Mouse (Mus musculus) MEL (cell line): ENCODE measurements around the gene Ttc9c. TPM values are rescaled to one million over a fixed set of nuclear protein-coding genes. Genes with fewer than 3 reads are reported as not detected.

Experiments
- DNase-seq: peaks from one replicate; pipeline ENCODE4 v3.0.0; 2011; ENCODE audit warnings: low read depth, low spot score
- H3K27ac ChIP-seq: 2 replicates; pipeline ENCODE4 v1.5.1; 2012; ENCODE audit warnings: low read depth, mild to moderate bottlenecking, control low read depth, low read length, moderate library complexity; ENCODE audit not compliant: control insufficient read depth
- H3K27me3 ChIP-seq, 2 experiments: fragments of 150-350 bp in 1 of 2; sonication (generic) in 1 of 2; 2 replicates each; pipeline ENCODE4 v1.6.1; 2012; ENCODE audit warnings: low read length in 2 of 2, mild to moderate bottlenecking in 2 of 2, improper control_type of control experiment in 1 of 2, moderate library complexity in 1 of 2; ENCODE audit not compliant: insufficient read depth in 2 of 2, control insufficient read depth in 1 of 2
- H3K36me3 ChIP-seq, 2 experiments: 2 replicates each; pipeline ENCODE4 v1.6.1; 2012 to 2014; ENCODE audit warnings: low read length in 2 of 2, improper control_type of control experiment in 1 of 2, inconsistent platforms in 1 of 2, mild to moderate bottlenecking in 1 of 2; ENCODE audit not compliant: insufficient read depth in 2 of 2, control insufficient read depth in 1 of 2
- H3K4me1 ChIP-seq, 2 experiments: fragments of 150-350 bp in 1 of 2; sonication (generic) in 1 of 2; 2 replicates each; pipeline ENCODE4 v1.6.1; 2012; ENCODE audit warnings: low read length in 2 of 2, improper control_type of control experiment in 1 of 2, mild to moderate bottlenecking in 1 of 2; ENCODE audit not compliant: insufficient read depth in 2 of 2, control insufficient read depth in 1 of 2
- H3K4me3 ChIP-seq, 2 experiments: fragments of 150-350 bp in 1 of 2; sonication (generic) in 1 of 2; 2 replicates each; pipeline ENCODE4 v1.5.1; 2012; ENCODE audit warnings: low read depth in 2 of 2, low read length in 2 of 2, mild to moderate bottlenecking in 2 of 2, moderate library complexity in 2 of 2, control low read depth in 1 of 2, improper control_type of control experiment in 1 of 2; ENCODE audit not compliant: control insufficient read depth in 1 of 2, insufficient read depth in 1 of 2
- H3K79me2 ChIP-seq: 2 replicates; pipeline ENCODE4 v1.6.1; 2012; ENCODE audit warnings: mild to moderate bottlenecking, low read length, moderate library complexity; ENCODE audit not compliant: control insufficient read depth, poor library complexity, insufficient read depth
- H3K9ac ChIP-seq: 2 replicates; pipeline ENCODE4 v1.6.1; 2012; ENCODE audit warnings: low read depth, mild to moderate bottlenecking, control low read depth, low read length, moderate library complexity; ENCODE audit not compliant: control insufficient read depth, poor library complexity, severe bottlenecking
- H3K9me3 ChIP-seq: fragments of 150-350 bp; sonication (generic); replicated peaks from 2 replicates; pipeline ENCODE4 v1.6.1; 2012; ENCODE audit warnings: mild to moderate bottlenecking, low read length, improper control_type of control experiment, moderate library complexity; ENCODE audit not compliant: insufficient read depth
- CHD1 ChIP-seq: IDR thresholded peaks from 2 replicates; pipeline ENCODE4 v1.6.1; 2012; ENCODE audit warnings: low read depth, mild to moderate bottlenecking, inconsistent platforms, low read length, improper control_type of control experiment
- CHD2 ChIP-seq: IDR thresholded peaks from 2 replicates; pipeline ENCODE4 v1.6.1; 2011; ENCODE audit warnings: low read length, improper control_type of control experiment
- CTCF ChIP-seq, 3 experiments: IDR thresholded peaks in 2 of 3; conservative IDR thresholded peaks in 1 of 3; 2 replicates each; pipeline ENCODE4 v1.5.1; 2011 to 2012; ENCODE audit warnings: low read length in 3 of 3, low read depth in 2 of 3, mild to moderate bottlenecking in 2 of 3, improper control_type of control experiment in 1 of 3, inconsistent platforms in 1 of 3, mixed read lengths in 1 of 3, moderate library complexity in 1 of 3; ENCODE audit not compliant: control insufficient read depth in 1 of 3, insufficient read depth in 1 of 3, poor library complexity in 1 of 3, severe bottlenecking in 1 of 3
- ELF1 ChIP-seq: IDR thresholded peaks from 2 replicates; pipeline ENCODE4 v1.6.1; 2014; ENCODE audit warnings: low read depth, mild to moderate bottlenecking, inconsistent platforms, low read length, improper control_type of control experiment, moderate library complexity
- ETS1 ChIP-seq: IDR thresholded peaks from 2 replicates; pipeline ENCODE4 v1.6.1; 2012; ENCODE audit warnings: low read depth, mild to moderate bottlenecking, inconsistent platforms, low read length, improper control_type of control experiment, moderate library complexity
- GABPA ChIP-seq: IDR thresholded peaks from 2 replicates; pipeline ENCODE4 v1.6.1; 2012; ENCODE audit warnings: low read depth, mild to moderate bottlenecking, inconsistent platforms, low read length, improper control_type of control experiment, moderate library complexity
- GATA1 ChIP-seq: IDR thresholded peaks from 2 replicates; pipeline ENCODE4 v1.6.1; 2011; ENCODE audit warnings: low read depth, low read length, improper control_type of control experiment
- JUND ChIP-seq: IDR thresholded peaks from 2 replicates; pipeline ENCODE4 v1.6.1; 2011; ENCODE audit warnings: low read depth, mild to moderate bottlenecking, improper control_type of control experiment, low read length
- MAX ChIP-seq: IDR thresholded peaks from 2 replicates; pipeline ENCODE4 v1.6.1; 2011; ENCODE audit warnings: low read length, improper control_type of control experiment
- MAZ ChIP-seq: IDR thresholded peaks from 2 replicates; pipeline ENCODE4 v1.6.1; 2012; ENCODE audit warnings: low read depth, mild to moderate bottlenecking, inconsistent platforms, low read length, improper control_type of control experiment
- MXI1 ChIP-seq: IDR thresholded peaks from 2 replicates; pipeline ENCODE4 v1.6.1; 2011; ENCODE audit warnings: mild to moderate bottlenecking, low read depth, low read length, improper control_type of control experiment
- MYB ChIP-seq: IDR thresholded peaks from 2 replicates; pipeline ENCODE4 v1.6.1; 2011; ENCODE audit warnings: mild to moderate bottlenecking, low read depth, low read length, improper control_type of control experiment
- NELFE ChIP-seq: IDR thresholded peaks from 2 replicates; pipeline ENCODE4 v1.6.1; 2011; ENCODE audit warnings: low read depth, low read length, improper control_type of control experiment
- NRF1 ChIP-seq: IDR thresholded peaks from 2 replicates; pipeline ENCODE4 v1.6.1; 2014; ENCODE audit warnings: low read depth, mild to moderate bottlenecking, inconsistent platforms, low read length, improper control_type of control experiment, moderate library complexity; ENCODE audit not compliant: poor library complexity, insufficient read depth, severe bottlenecking
- POLR2A ChIP-seq, 2 experiments: IDR thresholded peaks; 2 replicates each; pipeline ENCODE4 v1.6.1; 2011 to 2012; ENCODE audit warnings: low read length in 2 of 2, mild to moderate bottlenecking in 2 of 2, control low read depth in 1 of 2, improper control_type of control experiment in 1 of 2, low read depth in 1 of 2, moderate library complexity in 1 of 2; ENCODE audit not compliant: control insufficient read depth in 1 of 2, insufficient read depth in 1 of 2, poor library complexity in 1 of 2
- SIN3A ChIP-seq: IDR thresholded peaks from 2 replicates; pipeline ENCODE4 v1.6.1; 2012; ENCODE audit warnings: low read length, improper control_type of control experiment, inconsistent platforms
- TBP ChIP-seq: IDR thresholded peaks from 2 replicates; pipeline ENCODE4 v1.8.0; 2011; ENCODE audit warnings: low read depth, low read length, improper control_type of control experiment
- TCF12 ChIP-seq: IDR thresholded peaks from 2 replicates; pipeline ENCODE4 v1.6.1; 2014; ENCODE audit warnings: low read depth, mild to moderate bottlenecking, inconsistent platforms, low read length, improper control_type of control experiment, moderate library complexity
- UBTF ChIP-seq: IDR thresholded peaks from 2 replicates; pipeline ENCODE4 v1.6.1; 2012; ENCODE audit warnings: low read depth, mild to moderate bottlenecking, inconsistent platforms, low read length, improper control_type of control experiment, moderate library complexity, borderline replicate concordance; ENCODE audit not compliant: insufficient read depth
- ZKSCAN1 ChIP-seq: IDR thresholded peaks from 2 replicates; pipeline ENCODE4 v1.6.1; 2012; ENCODE audit warnings: low read depth, mild to moderate bottlenecking, inconsistent platforms, low read length, improper control_type of control experiment, moderate library complexity
- ZMIZ1 ChIP-seq: IDR thresholded peaks from 2 replicates; pipeline ENCODE4 v1.6.1; 2012; ENCODE audit warnings: low read depth, mild to moderate bottlenecking, inconsistent platforms, low read length, improper control_type of control experiment, moderate library complexity
- ZNF384 ChIP-seq: IDR thresholded peaks from 2 replicates; pipeline ENCODE4 v1.6.1; 2012; ENCODE audit warnings: low read depth, mild to moderate bottlenecking, inconsistent platforms, low read length, improper control_type of control experiment
- polyA plus RNA-seq, 2 experiments: library from polyadenylated mRNA; stranded (reverse) in 1 of 2; unstranded in 1 of 2; fragments of >175 nt in 1 of 2; fragments of >200 nt in 1 of 2; gene quantifications; 2 replicates each; pipeline versions ENCODE4 v1.2.1 to v1.2.4; 2012; ENCODE audit warnings: low replicate concordance in 2 of 2, low read depth in 1 of 2; ENCODE audit not compliant: insufficient read length in 2 of 2, insufficient read depth in 1 of 2, missing spikeins in 1 of 2
- total RNA-seq: library from RNA; depleted of rRNA; stranded (reverse); fragments of 300-350 nt; gene quantifications from 2 replicates; pipeline ENCODE4 v1.2.3, GENCODE M21; 2012

The Ttc9c gene
- total and polyA plus RNA-seq, 3 experiments: 24.2 to 29.8 TPM; not detected in 1

DNA sequence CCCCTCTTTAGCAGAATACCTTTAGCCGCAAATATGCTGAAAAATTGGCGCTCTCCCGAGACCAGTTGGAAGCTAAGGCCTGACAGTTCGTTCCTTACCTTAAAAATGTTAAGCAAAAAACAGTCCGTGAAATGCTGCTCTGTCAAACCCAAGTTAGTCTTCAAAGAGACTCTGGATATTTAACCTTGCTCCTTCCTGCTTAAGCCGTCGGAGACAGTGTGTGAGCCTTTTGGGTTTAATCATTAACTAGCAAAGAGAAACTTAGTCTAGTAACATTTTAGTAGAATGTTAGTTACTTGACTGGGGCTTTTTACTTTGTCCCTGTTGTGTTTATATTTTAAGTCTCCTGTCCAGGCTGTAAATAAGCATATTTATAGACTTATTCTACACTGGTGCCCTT lies 2.0 kb upstream of the Ttc9c start:
- Histone ChIP-seq H3K27ac (peak overlapping the region; percentile 98), H3K4me3 (peak overlapping the region; percentile 96 to 98), H3K27me3 (no peaks in the 10 kb centered on the region), H3K9ac (peak overlapping the region; percentile 93), H3K4me1 (peaks cover 5 to 11% of the 10 kb centered on the region in 2 experiments; a peak in 3 of 4 replicates), H3K79me2 (peaks cover 53% of the 10 kb centered on the region), H3K9me3 (no peaks in the 10 kb centered on the region), H3K36me3 (peaks cover 26 to 30% of the 10 kb centered on the region in 2 experiments)
- TF ChIP-seq POLR2A (IDR thresholded peaks at IDR 0.05; ENCODE audit: control insufficient read depth in 1 of 2, insufficient read depth in 1 of 2, low read depth in 1 of 2, low read length in 2 of 2, poor library complexity in 1 of 2) (no peak), ETS1 (no peak), ZNF384 (no peak), NELFE (no peak), UBTF (no peak), TCF12 (no peak), ZKSCAN1 (no peak), TBP (no peak), CHD2 (no peak)
- DNase-seq: peak; percentile 35

DNA sequence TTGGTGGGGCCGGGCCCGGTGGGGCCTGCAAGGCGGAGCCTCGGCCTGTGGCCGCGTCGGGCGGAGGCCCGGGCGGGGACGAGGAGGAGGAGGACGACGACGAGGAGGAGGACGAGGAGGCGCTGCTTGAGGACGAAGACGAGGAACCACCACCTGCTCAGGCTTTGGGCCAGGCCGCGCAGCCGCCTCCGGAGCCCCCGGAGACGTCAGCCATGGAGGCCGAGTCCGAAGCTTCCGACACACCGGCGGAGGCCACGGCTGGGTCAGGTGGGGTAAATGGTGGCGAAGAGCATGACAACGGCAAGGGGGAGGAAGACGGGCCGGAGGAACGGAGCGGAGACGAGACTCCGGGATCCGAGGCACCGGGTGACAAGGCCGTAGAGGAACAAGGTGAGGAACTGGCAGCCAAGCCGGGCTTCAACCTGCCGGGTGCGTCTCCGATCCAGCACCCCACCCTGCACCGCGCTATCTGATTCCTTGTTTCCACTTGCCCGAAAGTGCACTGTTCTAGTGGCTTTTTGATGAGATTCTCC lies 1.4 kb upstream of the Ttc9c start:
- H3K4me3 ChIP-seq: peak overlapping the region; percentile 96 to 98
- peak overlapping the region; percentile 98 for H3K27ac ChIP-seq
- peak overlapping the region; percentile 93 for H3K9ac ChIP-seq
- H3K27me3 ChIP-seq: no peaks in the 10 kb centered on the region
- peak; percentile 16; the same call in 1 of the 2 replicates for TF ChIP-seq CHD1
- no peak for TF ChIP-seq CTCF (IDR thresholded peaks at IDR 0.05 in 2 of 3, conservative IDR thresholded peaks at IDR 0.05 in 1 of 3; ENCODE audit: control insufficient read depth in 1 of 3, insufficient read depth in 1 of 3, low read depth in 2 of 3, low read length in 3 of 3, poor library complexity in 1 of 3, severe bottlenecking in 1 of 3)
- TF ChIP-seq UBTF: peak; percentile 69; the same call in 1 of the 2 replicates
- TF ChIP-seq ETS1: no peak
- TF ChIP-seq ZMIZ1: no peak
- TF ChIP-seq POLR2A (IDR thresholded peaks at IDR 0.05; ENCODE audit: control insufficient read depth in 1 of 2, insufficient read depth in 1 of 2, low read depth in 1 of 2, low read length in 2 of 2, poor library complexity in 1 of 2): peak in 1 of 2 experiments; percentile 34; a peak in 1 of 4 replicates
- no peaks in the 10 kb centered on the region for H3K9me3 ChIP-seq
- H3K79me2 ChIP-seq: peaks cover 56% of the 10 kb centered on the region
- peak; percentile 66 for DNase-seq
- peaks cover 21 to 28% of the 10 kb centered on the region in 2 experiments for H3K36me3 ChIP-seq
- H3K4me1 ChIP-seq: peaks cover 5 to 11% of the 10 kb centered on the region in 2 experiments; a peak in 3 of 4 replicates

DNA sequence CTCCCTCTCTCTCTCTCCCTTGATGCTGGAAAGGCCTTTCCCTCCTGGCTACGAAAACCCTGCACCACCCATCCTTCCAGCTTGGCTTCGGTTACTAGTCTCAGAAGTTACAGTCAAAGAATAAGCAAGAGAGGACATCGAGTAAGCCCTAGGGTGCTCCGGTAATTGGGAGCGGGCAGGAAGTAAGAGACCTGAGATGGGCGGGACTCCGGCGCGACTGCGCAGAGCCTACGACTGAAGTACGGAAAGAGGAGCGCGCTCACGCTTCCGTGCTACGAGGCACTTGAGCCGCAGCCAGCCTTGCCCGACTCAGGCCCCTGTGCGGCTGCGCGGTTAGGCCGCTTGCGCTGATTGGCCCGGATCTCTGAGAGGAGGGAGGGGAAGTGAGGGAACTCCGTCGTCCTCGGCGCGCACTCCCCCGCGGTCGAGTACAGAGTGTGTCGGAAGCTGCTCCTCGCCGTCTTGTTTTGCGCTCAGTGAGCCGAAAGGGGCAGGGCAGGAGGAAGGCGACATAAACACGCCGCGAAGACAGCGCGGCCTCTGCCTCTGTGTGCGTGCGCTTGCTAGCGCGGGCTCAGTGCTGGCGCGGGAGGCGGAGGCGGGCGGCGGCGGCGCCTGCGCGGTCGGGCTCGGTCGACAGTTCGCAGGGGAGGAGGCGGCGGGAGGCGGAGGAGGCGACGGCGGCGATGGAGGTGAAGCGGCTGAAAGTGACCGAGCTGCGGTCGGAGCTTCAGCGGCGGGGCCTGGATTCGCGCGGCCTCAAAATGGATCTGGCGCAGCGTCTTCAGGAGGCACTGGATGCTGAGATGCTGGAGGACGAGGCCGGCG lies 677 bp upstream of the Ttc9c start, which contains the start of gene Hnrnpul2:
Gene Hnrnpul2 (plus strand): TSS at position 415 of the 828 bp plus-strand sequence.
- peak; percentile 100 for DNase-seq
- Histone ChIP-seq H3K27ac (peak within 1 kb of the TSS; percentile 98), H3K4me3 (peak within 1 kb of the TSS; percentile 96 to 98), H3K9ac (peak within 1 kb of the TSS; percentile 93), H3K27me3 (no peaks in the 10 kb centered on the region), H3K79me2 (peaks cover 55% of the 10 kb centered on the region), H3K4me1 (peaks cover 5 to 11% of the 10 kb centered on the region in 2 experiments; a peak in 3 of 4 replicates), H3K9me3 (no peaks in the 10 kb centered on the region), H3K36me3 (peaks cover 16 to 29% of the 10 kb centered on the region in 2 experiments)
- TF ChIP-seq CHD2 (no peak), MAZ (0 out of 2 replicates have a peak, but pooled peaks have one; percentile 67), NRF1 (peak; percentile 85), JUND (no peak), TBP (peak; percentile 59), SIN3A (peak; percentile 88), GABPA (no peak), UBTF (0 out of 2 replicates have a peak, but pooled peaks have one; percentile 52), TCF12 (peak; percentile 55; the same call in 1 of the 2 replicates), MXI1 (peak; percentile 93), MAX (peak; percentile 77; the same call in 1 of the 2 replicates), GATA1 (no peak), ELF1 (peak; percentile 89), MYB (no peak)
